ENCODE assay signal across 8 mouse cellular contexts in the genomic region with DNA sequence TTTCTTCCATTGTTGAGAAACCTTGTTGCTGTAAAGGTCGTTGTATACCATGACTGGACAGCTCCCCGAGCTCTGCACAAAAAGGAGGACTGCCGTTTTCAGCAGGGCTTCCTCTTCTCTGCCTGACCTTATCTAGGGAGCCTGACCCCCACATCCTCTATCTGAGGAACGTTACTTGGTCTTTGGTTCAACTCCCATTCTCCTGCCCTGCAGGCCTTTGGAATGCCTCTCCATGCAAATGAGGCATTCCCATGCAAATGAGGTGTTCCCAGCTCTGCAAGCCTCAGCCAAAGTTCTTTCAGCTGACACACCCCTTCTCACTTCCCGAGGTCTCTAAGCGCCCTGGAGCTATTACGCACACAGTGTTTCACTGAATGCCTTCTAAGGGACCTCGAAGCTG. TPM values are rescaled to one million over a fixed set of nuclear protein-coding genes. Genes with fewer than 3 reads are reported as not detected.
DNase-seq lines count a peak whose midpoint lies in the region; ATAC-seq and TF ChIP-seq lines count a peak whose summit lies in the region.

No protein-coding gene starts in this region.

- no peaks in the 10 kb centered on the region for H3K36me3 ChIP-seq in limb, embryonic 15.5 days
- no peaks in the 10 kb centered on the region for H3K36me3 ChIP-seq in limb, embryonic 10.5 days
- no peaks in the 10 kb centered on the region for H3K36me3 ChIP-seq in intestine, postnatal 0 days (ENCODE audit: control insufficient read depth, insufficient read depth)

- no peak overlapping the region for H3K4me3 ChIP-seq in limb, embryonic 15.5 days
- H3K4me3 ChIP-seq in limb, embryonic 10.5 days, result no peak overlapping the region
- no peak overlapping the region for H3K4me3 ChIP-seq in intestine, postnatal 0 days (ENCODE audit: low read depth, low read length)

- WGBS in limb, embryonic 15.5 days, result 10% methylated on average over 8 of the region's 8 CpGs
- 8% methylated on average over 8 of the region's 8 CpGs for WGBS in limb, embryonic 10.5 days
- 7% methylated on average over 8 of the region's 8 CpGs for WGBS in intestine, postnatal 0 days

- no peak for TF ChIP-seq CTCF in intestine, postnatal 0 days (IDR thresholded peaks at IDR 0.05; ENCODE audit: low read depth)

- intact Hi-C loops in left cerebral cortex, postnatal 25 days (cut with DNase I), result no loop called here

- H3K9ac ChIP-seq in limb, embryonic 15.5 days, result no peak overlapping the region
- no peak overlapping the region for H3K9ac ChIP-seq in intestine, postnatal 0 days (ENCODE audit: low read depth, low read length)

- DNase-seq in limb, embryonic 10.5 days (ENCODE audit: low spot score), result no peak
- peak; percentile 42 for DNase-seq in embryo, embryonic 10.5 days (ENCODE audit: low spot score)
- DNase-seq in thymus, adult 18-20 months, result no peak
- no peak for DNase-seq in left cerebral cortex, postnatal 25 days (ENCODE audit: low spot score in 2 of 2)
- DNase-seq in urinary bladder, postnatal 36 days (ENCODE audit: low spot score in 2 of 2), result no peak

- no peaks in the 10 kb centered on the region for H3K9me3 ChIP-seq in limb, embryonic 15.5 days
- no peaks in the 10 kb centered on the region for H3K9me3 ChIP-seq in limb, embryonic 10.5 days (replicated peaks)
- no peaks in the 10 kb centered on the region for H3K9me3 ChIP-seq in intestine, postnatal 0 days (ENCODE audit: control insufficient read depth)

- H3K27ac ChIP-seq in limb, embryonic 15.5 days, result no peak overlapping the region
- no peak overlapping the region for H3K27ac ChIP-seq in limb, embryonic 10.5 days
- no peak overlapping the region for H3K27ac ChIP-seq in intestine, postnatal 0 days (ENCODE audit: low read depth, low read length)

- no peak for ATAC-seq in limb, embryonic 15.5 days (ENCODE audit: insufficient number of reproducible peaks, low FRiP score, low TSS enrichment, low read depth)
- no peak for ATAC-seq in intestine, postnatal 0 days
- ATAC-seq in megakaryocyte progenitor cell, adult 5-6 weeks (replicated peaks; ENCODE audit: poor library complexity), result peak; percentile 26

- H3K27me3 ChIP-seq in limb, embryonic 15.5 days, result no peaks in the 10 kb centered on the region
- peaks cover 47% of the 10 kb centered on the region for H3K27me3 ChIP-seq in limb, embryonic 10.5 days (ENCODE audit: low read depth, poor library complexity, severe bottlenecking)
- H3K27me3 ChIP-seq in intestine, postnatal 0 days (replicated peaks; ENCODE audit: control insufficient read depth, insufficient read depth, low read length), result no peaks in the 10 kb centered on the region

- H3K4me1 ChIP-seq in limb, embryonic 15.5 days, result peaks cover 36% of the 10 kb centered on the region
- peaks cover 52% of the 10 kb centered on the region for H3K4me1 ChIP-seq in limb, embryonic 10.5 days
- H3K4me1 ChIP-seq in intestine, postnatal 0 days (replicated peaks; ENCODE audit: control insufficient read depth, insufficient read depth, low read length), result peaks cover 13% of the 10 kb centered on the region

- H3K4me2 ChIP-seq in limb, embryonic 15.5 days, result 0 out of 2 replicates have a peak overlapping the region, but pooled peaks have one; percentile 7
- H3K4me2 ChIP-seq in intestine, postnatal 0 days (replicated peaks; ENCODE audit: low read depth), result 0 out of 2 replicates have a peak overlapping the region, but pooled peaks have one; percentile 17

RNA-seq across cellular contexts. Expression of a gene that starts 26.0 kb away (rescaled TPM):
- 4.7 and 5.6 TPM in 2 replicates for polyA plus RNA-seq in limb, embryonic 15.5 days (2015; fragmentation: Nextera tagmentation; extraction: Ambion mirVana)
- polyA plus RNA-seq in limb, embryonic 10.5 days (2016; fragmentation: Nextera tagmentation; extraction: Ambion mirVana), result 1.6 and 2.0 TPM in 2 replicates
- polyA plus RNA-seq in intestine, postnatal 0 days (2015; fragmentation: Nextera tagmentation; extraction: Ambion mirVana), result 1.7 TPM in 2 replicates
- 10.5 and 14.2 TPM in 2 replicates for total RNA-seq in megakaryocyte progenitor cell, adult 5-6 weeks (2015)
- 5.0 and 5.8 TPM in 2 replicates for total RNA-seq in megakaryocyte progenitor cell, adult 5-6 weeks (2017)
- total RNA-seq in left cerebral cortex, postnatal 25 days (2021), result 10 to 100 TPM; 42.3 to 42.7 TPM

RNA-seq across cellular contexts. Expression of a gene that starts 37.7 kb away (rescaled TPM):
- 31.8 and 33.9 TPM in 2 replicates for polyA plus RNA-seq in limb, embryonic 15.5 days (2015; fragmentation: Nextera tagmentation; extraction: Ambion mirVana)
- polyA plus RNA-seq in limb, embryonic 10.5 days (2016; fragmentation: Nextera tagmentation; extraction: Ambion mirVana), result 14.4 and 20.4 TPM in 2 replicates
- polyA plus RNA-seq in intestine, postnatal 0 days (2015; fragmentation: Nextera tagmentation; extraction: Ambion mirVana), result 18.0 and 18.1 TPM in 2 replicates
- 13.7 and 26.0 TPM in 2 replicates for total RNA-seq in megakaryocyte progenitor cell, adult 5-6 weeks (2015)
- total RNA-seq in megakaryocyte progenitor cell, adult 5-6 weeks (2017), result 13.3 and 14.7 TPM in 2 replicates
- total RNA-seq in left cerebral cortex, postnatal 25 days (2021), result 1 to 10 TPM; 2.7 TPM
